Mouse (Mus musculus) B cell, adult 62 days (primary cell): ENCODE data around the gene Enox2. TPM values are rescaled to one million over a fixed set of nuclear protein-coding genes. Genes with fewer than 3 reads are reported as not detected.

ENCODE experiments used
- total RNA-seq: library from RNA; stranded (reverse); gene quantifications from 4 replicates; pipeline ENCODE4 v1.2.4, GENCODE M21; 2023

Gene Enox2
- total RNA-seq, result 13.2 to 15.2 TPM (median 14.2 TPM) in 4 replicates

GRCm38 (mm10) chrX:49287700-49288563 is at the start of gene Enox2:
TSS of gene Enox2 (minus strand) at chrX:49288259.

Other genes with a start within 250 kb of the Enox2 start
- not detected in 4 replicates for gene Arhgap36, start 175.7 kb upstream of the Enox2 start, total RNA-seq